Mouse (Mus musculus) myocyte (in vitro differentiated cells): ENCODE data around the gene Slc10a6.

Experiments
- CEBPB ChIP-seq: IDR thresholded peaks from 2 replicates; pipeline ENCODE4 v1.6.1; 2011; ENCODE audit warnings: mild to moderate bottlenecking, moderate library complexity; ENCODE audit not compliant: poor library complexity, insufficient read depth, severe bottlenecking
- MAX ChIP-seq: IDR thresholded peaks from one replicate; pipeline ENCODE4 v1.6.1; 2011; ENCODE audit warnings: low read depth, mild to moderate bottlenecking, control low read depth
- MYOG ChIP-seq, 3 experiments: IDR thresholded peaks; one replicate each; pipeline ENCODE4 v1.6.1; 2011; ENCODE audit warnings: control low read depth in 2 of 3, low read depth in 2 of 3, mild to moderate bottlenecking in 2 of 3; ENCODE audit not compliant: insufficient read length in 2 of 3, control insufficient read depth in 1 of 3, insufficient read depth in 1 of 3
- POLR2A ChIP-seq: IDR thresholded peaks from one replicate; pipeline ENCODE4 v1.6.1; 2011; ENCODE audit warnings: low read depth, mild to moderate bottlenecking, control low read depth, moderate library complexity; ENCODE audit not compliant: insufficient read length
- POLR2AphosphoS2 ChIP-seq: IDR thresholded peaks from one replicate; pipeline ENCODE4 v1.6.1; 2011; ENCODE audit warnings: low read depth, control low read depth; ENCODE audit not compliant: insufficient read length
- REST ChIP-seq: IDR thresholded peaks from one replicate; pipeline ENCODE4 v1.6.1; 2011; ENCODE audit warnings: mild to moderate bottlenecking, control low read depth, moderate library complexity; ENCODE audit not compliant: insufficient read depth, insufficient read length
- SRF ChIP-seq: IDR thresholded peaks from one replicate; pipeline ENCODE4 v1.6.1; 2011; ENCODE audit warnings: low read depth; ENCODE audit not compliant: control insufficient read depth, insufficient read length
- TCF12 ChIP-seq: IDR thresholded peaks from one replicate; pipeline ENCODE4 v1.6.1; 2011; ENCODE audit warnings: mild to moderate bottlenecking, control low read depth; ENCODE audit not compliant: poor library complexity, insufficient read depth, severe bottlenecking
- TCF3 ChIP-seq: IDR thresholded peaks from one replicate; pipeline ENCODE4 v1.6.1; 2011; ENCODE audit warnings: low read depth, control low read depth; ENCODE audit not compliant: insufficient read length
- USF1 ChIP-seq: IDR thresholded peaks from one replicate; pipeline ENCODE4 v1.6.1; 2011; ENCODE audit warnings: low read depth, mild to moderate bottlenecking, control low read depth, moderate library complexity

DNA sequence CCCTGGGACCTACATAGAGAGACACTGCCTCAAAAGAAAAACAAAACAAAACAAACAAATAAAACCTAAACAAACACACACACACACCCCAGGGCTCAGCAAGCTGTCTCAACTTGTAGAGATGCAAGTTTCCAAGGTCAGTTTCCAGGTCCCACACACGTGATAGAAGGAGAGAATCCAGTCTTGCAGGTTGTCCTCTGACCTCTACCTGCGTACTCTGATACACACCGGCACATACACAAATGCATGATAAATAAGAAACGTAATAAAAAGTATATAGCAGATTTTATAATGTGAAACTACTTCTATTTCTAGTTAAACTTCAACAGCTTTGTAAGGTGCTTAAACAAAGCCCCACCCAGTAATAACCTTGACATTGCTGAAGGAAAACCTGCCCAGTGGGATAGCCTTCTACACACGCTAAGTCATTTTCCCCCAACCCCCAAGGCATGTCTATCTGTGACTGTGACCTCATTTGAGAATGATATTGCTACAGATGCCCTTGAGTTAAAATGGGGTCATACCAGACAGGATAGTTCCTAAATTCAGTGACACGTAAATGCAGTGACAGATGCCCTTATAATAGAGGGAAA is 47.2 kb upstream of the Slc10a6 start:
- no peak for TF ChIP-seq POLR2A
- TF ChIP-seq MYOG (IDR thresholded peaks at IDR 0.05; ENCODE audit: control insufficient read depth in 1 of 3, insufficient read depth in 1 of 3, insufficient read length in 2 of 3, low read depth in 2 of 3) = no peak
- TF ChIP-seq MAX = no peak
- TF ChIP-seq SRF = no peak
- TF ChIP-seq TCF12 = no peak
- TF ChIP-seq USF1 = no peak
- no peak for TF ChIP-seq REST
- no peak for TF ChIP-seq CEBPB
- no peak for TF ChIP-seq POLR2AphosphoS2
- no peak for TF ChIP-seq TCF3
